Mouse (Mus musculus) E14TG2a.4 (cell line): ENCODE data around the gene Clcn6.

Source experiments
- CTCF ChIP-seq: conservative IDR thresholded peaks from 2 replicates; pipeline ENCODE4 v1.5.1; 2014; ENCODE audit warnings: low read length
- NANOG ChIP-seq: IDR thresholded peaks from 2 replicates; pipeline ENCODE4 v1.6.1; 2014; ENCODE audit warnings: borderline replicate concordance, low read length, mixed read lengths
- POU5F1 ChIP-seq: IDR thresholded peaks from 2 replicates; pipeline ENCODE4 v1.6.1; 2014; ENCODE audit warnings: low read length, borderline replicate concordance

DNA sequence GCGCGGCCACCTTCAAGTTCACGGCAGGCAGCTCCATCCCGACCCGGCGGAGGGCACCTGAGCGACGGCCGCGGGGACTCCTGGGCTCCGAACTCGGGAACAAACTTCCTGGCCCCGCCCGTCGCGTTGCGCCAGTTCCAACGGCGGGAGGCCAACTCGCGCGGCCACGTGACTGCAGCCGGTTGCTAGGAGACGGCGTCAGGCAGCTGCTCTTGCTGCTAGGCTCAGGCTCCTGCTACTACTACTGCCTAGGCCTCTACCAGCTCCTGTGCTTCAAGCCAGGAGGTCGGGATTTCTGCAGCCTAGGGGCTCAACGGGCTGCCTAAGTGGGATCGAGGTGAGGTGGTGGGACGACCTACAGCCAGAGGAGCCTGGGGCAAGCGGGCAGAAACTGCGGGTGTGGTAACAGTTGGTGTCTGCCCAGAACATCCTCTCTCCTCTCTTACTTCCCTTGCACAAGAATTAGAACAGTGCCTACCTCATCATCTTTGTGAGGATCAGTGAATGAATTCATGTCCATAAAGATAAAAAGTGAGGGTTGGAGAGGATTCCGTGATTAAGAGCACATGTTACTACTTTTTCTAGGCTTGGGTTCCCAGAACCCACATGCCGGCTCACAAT is 49.4 kb upstream of the Clcn6 start, which contains the start of gene Agtrap:
- TF ChIP-seq CTCF (no peak), NANOG (no peak), POU5F1 (no peak)
